Mouse (Mus musculus) stomach, postnatal 0 days (tissue): Measurements from ENCODE around the gene Wwc1. TPM values are rescaled to one million over a fixed set of nuclear protein-coding genes. Genes with fewer than 3 reads are reported as not detected.
A peak's percentile ranks its signal among the peaks of the same experiment; 100 is the strongest.

Experiments
- ATAC-seq: fragments of 200-750 bp; cut with Nextera tagmentation; 2 replicates; pipeline ENCODE4 v1.8.0; 2017; ENCODE audit not compliant: low FRiP score, low TSS enrichment
- DNase-seq: peaks from one replicate; pipeline ENCODE4 v3.0.0-alpha.2; 2016; ENCODE audit warnings: low spot score
- H3K27ac ChIP-seq: fragments of 300-500 bp; sonication (generic); replicated peaks from 2 replicates; pipeline ENCODE4 v1.5.1; 2014; ENCODE audit warnings: mild to moderate bottlenecking, control low read depth
- H3K27me3 ChIP-seq: fragments of 300-500 bp; sonication (generic); 2 replicates; pipeline ENCODE4 v1.6.1; 2014; ENCODE audit warnings: low read length; ENCODE audit not compliant: control insufficient read depth, insufficient read depth
- H3K36me3 ChIP-seq: fragments of 300-500 bp; sonication (generic); 2 replicates; pipeline ENCODE4 v1.6.1; 2014; ENCODE audit warnings: low read length, mixed read lengths; ENCODE audit not compliant: control insufficient read depth, insufficient read depth
- H3K4me1 ChIP-seq: fragments of 300-500 bp; sonication (generic); replicated peaks from 2 replicates; pipeline ENCODE4 v1.6.1; 2014; ENCODE audit warnings: antibody characterized with exemption; ENCODE audit not compliant: control insufficient read depth, insufficient read depth
- H3K4me2 ChIP-seq: fragments of 300-500 bp; sonication (generic); replicated peaks from 2 replicates; pipeline ENCODE4 v1.6.1; 2014; ENCODE audit warnings: low read depth, mild to moderate bottlenecking, control low read depth, moderate library complexity
- H3K4me3 ChIP-seq: fragments of 300-500 bp; sonication (generic); 2 replicates; pipeline ENCODE4 v1.5.1; 2014; ENCODE audit warnings: low read depth, low read length, control low read depth
- H3K9ac ChIP-seq: fragments of 300-500 bp; sonication (generic); 2 replicates; pipeline ENCODE4 v1.6.1; 2014; ENCODE audit warnings: mild to moderate bottlenecking, low read length, control low read depth, mixed read lengths
- H3K9me3 ChIP-seq: fragments of 300-500 bp; sonication (generic); 2 replicates; pipeline ENCODE4 v1.6.1; 2016; ENCODE audit warnings: low read length; ENCODE audit not compliant: control insufficient read depth
- CTCF ChIP-seq: IDR thresholded peaks from 2 replicates; pipeline ENCODE4 v1.5.1; 2016; ENCODE audit warnings: antibody characterized with exemption, low read depth, mild to moderate bottlenecking, moderate library complexity
- EP300 ChIP-seq: optimal IDR thresholded peaks from 2 replicates; pipeline ENCODE3; 2016; ENCODE audit warnings: antibody characterized with exemption
- WGBS: fragments of 180-500 bp; shearing (Covaris S2); extraction: QIAGEN DNeasy Blood & Tissue Kit; methylation state at CpG from one replicate; pipeline ENCODE4 v1.1.7; 2014; 5-methylcytosine and 5-hydroxymethylcytosine counted together
- polyA plus RNA-seq: library from polyadenylated mRNA; unstranded; fragments of >200 nt; fragmentation: Nextera tagmentation; extraction: Ambion mirVana; gene quantifications from 2 replicates; pipeline ENCODE4 v1.2.1, GENCODE M21; 2015

Wwc1 gene
- polyA plus RNA-seq, 1 experiment from 2014 or later: 7.8 TPM

DNA sequence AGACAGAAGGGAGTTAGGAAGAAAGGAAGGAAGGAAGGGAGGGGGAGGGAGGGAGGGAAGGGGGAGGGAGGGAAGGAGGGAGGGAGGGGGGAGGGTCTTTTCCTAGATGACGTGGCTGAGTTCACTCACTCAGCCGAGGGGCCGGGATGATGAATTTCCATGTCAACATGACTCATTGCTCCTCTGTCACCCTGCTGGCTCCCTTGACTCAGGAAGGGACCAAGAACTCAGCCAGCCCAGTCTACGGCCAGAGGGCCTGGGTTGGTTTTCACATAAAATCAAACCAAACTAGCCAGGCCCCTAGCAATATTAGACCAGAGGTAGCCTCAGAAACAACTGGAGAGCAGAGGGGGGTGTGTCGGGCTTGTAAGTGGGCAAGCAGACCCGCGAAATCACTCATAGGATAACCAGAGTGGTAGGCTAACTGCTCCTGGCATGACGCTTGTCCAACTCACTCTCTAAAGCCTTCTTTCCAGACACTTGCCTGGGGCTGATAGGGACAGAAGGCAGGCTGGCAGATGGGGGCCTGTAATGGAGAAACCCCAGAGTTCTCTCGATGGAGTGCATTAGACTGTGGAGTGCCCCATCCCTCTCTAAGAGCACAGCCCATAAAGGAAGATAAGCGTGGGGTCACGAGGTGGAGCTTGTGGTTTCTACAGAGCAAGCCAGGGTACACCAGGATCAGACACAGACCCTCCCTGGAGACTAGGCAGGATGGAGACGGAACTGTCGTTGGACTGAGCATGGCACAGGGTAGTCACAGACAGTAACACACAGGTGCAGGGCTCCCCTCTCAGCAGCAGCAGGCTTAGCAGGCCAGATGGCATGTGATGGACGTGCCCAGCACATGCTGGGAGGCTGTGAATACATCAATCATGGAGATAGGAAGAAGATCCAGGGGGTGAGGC, 102.4 kb downstream of the Wwc1 start:
- no peak for TF ChIP-seq CTCF
- TF ChIP-seq EP300: no peak
- no peaks in the 10 kb centered on the region for H3K9me3 ChIP-seq
- peaks cover 3% of the 10 kb centered on the region for H3K36me3 ChIP-seq
- WGBS: 59% methylated on average over 14 of the region's 14 CpGs
- no peak overlapping the region for H3K27ac ChIP-seq
- ATAC-seq: no peak; the same call in 1 of the 2 replicates
- no peaks in the 10 kb centered on the region for H3K4me1 ChIP-seq
- DNase-seq: no peak
- no peak overlapping the region for H3K4me2 ChIP-seq
- H3K4me3 ChIP-seq: no peak overlapping the region
- H3K27me3 ChIP-seq: no peaks in the 10 kb centered on the region
- no peak overlapping the region for H3K9ac ChIP-seq

- H3K36me3 ChIP-seq: peaks cover 3% of the 10 kb centered on the region; the same call in 1 of the 2 replicates
- H3K27me3 ChIP-seq: no peaks in the 10 kb centered on the region
- no peaks in the 10 kb centered on the region for H3K4me1 ChIP-seq
- no peak overlapping the region for H3K27ac ChIP-seq
- H3K9ac ChIP-seq: no peak overlapping the region
- no peak overlapping the region for H3K4me2 ChIP-seq
- DNase-seq: no peak
- no peaks in the 10 kb centered on the region for H3K9me3 ChIP-seq
- TF ChIP-seq EP300 (no peak), CTCF (no peak)
- no peak for ATAC-seq
- H3K4me3 ChIP-seq: no peak overlapping the region
- WGBS: 40% methylated on average over 19 of the region's 21 CpGs
These were observed 106.6 kb downstream of the Wwc1 start for GRCm38 (mm10) chr11:35873624-35874244.

DNA sequence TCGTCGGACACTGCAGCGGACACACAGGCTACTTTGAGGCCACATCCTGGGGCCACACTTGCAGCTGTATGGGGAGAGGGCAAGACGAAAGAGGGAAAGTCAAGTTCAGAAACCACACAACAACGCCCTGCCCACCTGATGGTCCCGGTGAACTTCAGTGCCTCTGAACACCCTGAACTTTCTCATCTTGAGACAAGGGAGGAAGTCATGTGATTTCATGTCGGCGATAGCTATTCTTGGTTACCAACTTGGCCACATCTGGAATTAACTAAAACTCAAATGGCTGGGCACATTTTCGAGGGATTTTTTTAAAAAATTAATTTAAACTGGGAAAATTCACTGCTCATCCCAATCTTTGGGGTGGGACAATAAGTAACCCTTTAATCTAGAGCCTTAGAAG, 109.4 kb downstream of the Wwc1 start:
- ATAC-seq (no peak), DNase-seq (no peak)
- no peak for TF ChIP-seq EP300
- TF ChIP-seq CTCF: no peak
- Histone ChIP-seq H3K27me3 (no peaks in the 10 kb centered on the region), H3K9me3 (no peaks in the 10 kb centered on the region), H3K4me1 (no peaks in the 10 kb centered on the region), H3K27ac (no peak overlapping the region), H3K36me3 (peaks cover under 1% of the 10 kb centered on the region; the same call in 1 of the 2 replicates), H3K9ac (no peak overlapping the region), H3K4me3 (no peak overlapping the region), H3K4me2 (no peak overlapping the region)
- whole genome bisulfite sequencing: 87% methylated on average over 9 of the region's 9 CpGs

DNA sequence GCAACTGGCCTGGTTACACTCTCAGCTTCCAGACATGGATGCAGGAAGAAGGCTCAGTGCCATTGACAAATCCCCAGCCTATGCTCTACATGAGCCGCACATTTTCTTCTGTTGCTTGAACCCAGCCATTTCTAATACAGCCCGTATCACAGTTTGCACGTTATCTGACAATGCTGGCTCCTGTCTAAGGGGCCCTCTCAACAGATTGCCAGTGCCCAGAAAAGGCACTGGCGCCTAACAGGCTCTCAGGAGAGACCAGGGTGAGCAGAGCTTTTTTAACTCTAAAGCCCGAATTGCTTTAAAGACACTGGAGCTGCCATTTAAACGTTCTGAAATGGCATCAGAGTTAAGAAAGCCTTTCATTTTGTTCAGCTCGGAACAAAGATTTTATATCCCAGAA, 114.2 kb downstream of the Wwc1 start:
- H3K4me3 ChIP-seq: no peak overlapping the region
- H3K4me1 ChIP-seq: no peaks in the 10 kb centered on the region
- ATAC-seq: no peak
- DNase-seq: no peak
- H3K9me3 ChIP-seq: no peaks in the 10 kb centered on the region
- TF ChIP-seq CTCF (no peak), EP300 (no peak)
- H3K36me3 ChIP-seq: no peaks in the 10 kb centered on the region
- 82% methylated on average over 7 of the region's 7 CpGs for WGBS
- no peak overlapping the region for H3K4me2 ChIP-seq
- no peak overlapping the region for H3K27ac ChIP-seq
- no peaks in the 10 kb centered on the region for H3K27me3 ChIP-seq
- H3K9ac ChIP-seq: no peak overlapping the region

DNA sequence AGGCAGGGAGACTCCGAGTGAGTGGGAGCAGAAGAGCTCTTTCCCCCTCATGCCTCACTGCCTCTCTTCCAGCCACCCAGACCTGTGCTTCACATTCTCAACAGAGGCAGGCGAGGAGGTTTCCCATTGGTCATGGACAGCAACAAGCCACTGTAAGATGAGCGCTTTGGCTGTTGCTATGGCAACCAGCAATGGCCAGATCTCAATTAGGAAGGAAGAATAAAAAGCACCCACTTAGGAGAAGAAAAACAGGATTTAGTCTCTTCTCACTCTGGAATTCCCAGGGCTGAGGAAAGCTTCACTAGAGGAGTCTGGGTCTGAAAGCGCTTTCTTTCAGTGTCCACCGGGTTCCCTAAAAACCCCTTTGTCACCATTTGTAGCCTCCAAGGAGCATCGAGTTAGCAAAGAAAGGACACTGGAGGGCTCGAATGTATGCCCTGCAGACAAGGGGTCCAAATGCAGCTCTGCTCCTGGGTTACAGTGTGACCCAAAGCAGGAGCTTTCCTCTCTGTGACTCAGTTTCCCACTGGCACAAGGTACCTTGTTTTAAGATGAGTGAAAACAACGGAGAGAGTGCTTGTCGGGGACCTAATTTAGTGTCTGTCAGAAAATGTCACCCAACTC, 115.2 kb downstream of the Wwc1 start:
- Histone ChIP-seq H3K4me3 (no peak overlapping the region), H3K27me3 (no peaks in the 10 kb centered on the region), H3K4me1 (no peaks in the 10 kb centered on the region), H3K27ac (no peak overlapping the region), H3K9ac (no peak overlapping the region), H3K36me3 (no peaks in the 10 kb centered on the region), H3K4me2 (no peak overlapping the region), H3K9me3 (no peaks in the 10 kb centered on the region)
- no peak for TF ChIP-seq CTCF
- no peak for TF ChIP-seq EP300
- ATAC-seq (0 out of 2 replicates have a peak, but pooled peaks have one; percentile 53), DNase-seq (no peak)
- WGBS: 44% methylated on average over 9 of the region's 9 CpGs
